Mouse (Mus musculus) left cerebral cortex, adult 9 months (tissue): Measurements from ENCODE around the gene Slc25a10.

Experiments used
- DNase-seq, 2 experiments: peaks; one replicate each; pipeline ENCODE4 v3.0.0; 2022; ENCODE audit warnings: low spot score in 2 of 2

Slc25a10 gene

DNA sequence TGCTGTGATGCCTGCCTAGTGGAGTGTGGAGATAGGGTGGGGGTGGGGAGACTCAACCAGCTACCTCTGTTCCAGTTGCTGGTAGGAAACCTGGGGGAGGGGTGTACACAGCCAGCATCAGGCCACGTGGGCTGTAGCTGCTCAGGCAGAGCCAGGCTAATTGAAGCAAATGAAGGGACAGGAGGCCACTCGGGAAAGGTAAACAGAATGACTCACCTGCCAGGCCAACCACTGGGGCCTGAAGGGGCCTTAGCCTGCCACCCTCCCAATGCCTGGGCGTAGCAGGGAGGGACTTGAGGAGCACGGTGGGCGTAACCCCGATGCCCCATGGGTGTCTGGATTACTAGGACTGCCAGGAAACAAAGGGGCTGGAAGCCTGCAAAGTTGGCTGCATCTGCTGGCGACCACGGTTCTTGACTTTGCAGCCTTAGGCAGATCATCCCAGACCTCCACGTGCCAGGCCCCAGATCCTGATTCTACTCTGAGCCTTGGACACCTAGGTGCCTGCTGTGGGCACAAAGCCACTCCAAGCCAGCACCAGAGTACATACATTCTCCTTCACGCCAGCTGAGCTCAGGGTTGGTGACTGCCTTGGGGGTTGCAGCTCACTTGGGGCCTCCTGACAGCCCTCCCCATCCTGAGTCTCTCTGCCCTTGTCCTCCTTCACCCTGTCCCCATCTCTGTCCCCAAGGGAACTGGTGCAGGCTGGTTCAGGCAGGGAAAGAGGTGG is 47.8 kb downstream of the Slc25a10 start:
- DNase-seq, result no peak

DNA sequence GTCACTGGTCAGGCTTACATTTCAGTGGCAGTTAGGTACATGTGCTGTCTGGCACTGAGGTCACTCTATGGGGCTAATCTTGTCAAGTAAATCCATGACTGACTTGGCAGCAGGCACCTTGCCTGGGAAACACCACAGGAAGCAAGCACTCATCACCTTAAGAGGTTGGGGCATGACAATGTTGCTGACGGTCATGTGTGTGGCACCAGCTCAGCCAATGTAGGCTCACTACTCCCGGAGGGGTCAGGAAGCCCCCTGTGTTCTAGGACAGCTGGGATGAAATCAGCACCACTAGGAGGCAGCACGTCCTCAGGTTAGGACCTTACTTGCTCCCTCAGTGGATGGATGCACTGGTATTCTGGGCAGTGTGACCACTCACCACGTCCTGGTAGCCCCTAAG is 50.3 kb downstream of the Slc25a10 start:
- no peak for DNase-seq

DNA sequence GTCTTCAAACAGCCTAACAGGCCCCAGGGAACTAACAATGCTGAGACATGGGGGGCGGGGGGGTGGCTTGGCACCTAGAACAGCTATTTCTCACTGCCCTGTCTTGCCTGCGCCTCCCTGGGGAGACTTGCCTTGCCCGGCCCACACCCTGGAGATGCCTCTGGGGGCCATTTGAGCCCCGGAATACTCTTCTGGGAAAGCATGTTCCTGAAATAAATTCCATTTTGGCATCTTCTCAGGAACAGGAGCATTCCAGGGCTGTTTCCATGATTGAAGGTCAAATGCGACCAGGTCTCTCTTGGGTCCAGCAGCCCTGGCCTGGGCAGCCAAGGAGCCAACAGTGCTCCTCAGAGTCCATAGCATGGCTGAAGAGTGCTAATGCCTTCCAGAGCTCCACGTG is 50.7 kb downstream of the Slc25a10 start:
- DNase-seq, result no peak

DNA sequence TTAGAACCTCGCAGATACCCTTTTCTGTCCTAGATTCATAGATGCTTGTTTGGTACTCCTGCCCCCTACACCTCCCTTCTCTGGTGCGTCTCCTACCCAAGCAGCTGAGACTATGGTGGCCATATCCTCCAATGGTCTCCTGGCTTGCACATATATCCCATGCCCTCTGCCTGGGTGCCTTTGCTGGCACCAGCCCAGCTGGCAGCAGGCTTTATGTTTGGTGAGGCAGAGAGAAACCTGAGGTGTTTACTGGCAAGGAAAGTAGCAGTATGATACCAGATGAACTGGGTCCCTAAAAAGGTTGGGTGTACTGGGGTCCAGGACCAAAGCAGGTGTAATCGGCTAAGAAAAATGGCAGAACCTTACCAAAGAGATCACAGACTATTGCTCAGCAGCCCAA is 54.3 kb downstream of the Slc25a10 start:
- no peak for DNase-seq

DNA sequence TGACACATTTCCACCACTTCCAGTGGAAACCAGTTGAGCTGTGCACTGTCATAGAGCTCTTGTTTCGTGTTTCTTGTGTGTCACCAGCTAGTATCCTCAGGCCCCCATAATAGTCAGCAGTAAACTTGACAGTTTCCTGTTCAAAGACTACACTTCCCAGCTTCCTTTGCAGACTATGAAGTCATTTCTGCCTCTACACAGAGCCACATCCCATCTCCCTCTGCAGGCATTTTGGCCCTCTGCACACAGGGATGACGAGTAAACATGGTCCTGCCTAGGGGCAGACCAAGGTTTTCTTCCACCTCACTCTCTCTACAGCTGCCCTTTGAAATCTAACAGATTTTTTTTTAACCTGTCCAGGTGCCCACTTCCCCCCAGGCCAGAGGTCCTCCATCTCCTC is 55.8 kb downstream of the Slc25a10 start:
- DNase-seq, result no peak

DNA sequence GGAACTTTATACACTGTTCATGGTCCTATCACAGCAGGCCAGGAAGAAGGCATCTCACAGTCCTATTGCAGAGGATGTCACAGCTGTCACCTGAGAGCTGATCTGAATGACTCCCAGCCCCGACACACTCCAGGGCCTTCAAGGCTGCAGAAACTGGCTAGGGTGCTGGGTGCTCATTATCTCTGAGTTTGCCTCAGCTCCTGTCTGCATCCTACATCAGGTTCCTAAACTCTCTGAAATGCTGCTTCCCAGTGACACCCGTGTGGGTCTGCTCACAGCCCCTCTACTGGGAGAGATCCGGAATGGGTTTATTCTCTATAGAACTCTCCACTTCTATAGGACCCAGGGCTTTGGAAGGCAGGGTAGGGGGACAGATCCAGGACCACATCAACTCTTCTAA is 56.6 kb downstream of the Slc25a10 start:
- DNase-seq, result no peak

DNA sequence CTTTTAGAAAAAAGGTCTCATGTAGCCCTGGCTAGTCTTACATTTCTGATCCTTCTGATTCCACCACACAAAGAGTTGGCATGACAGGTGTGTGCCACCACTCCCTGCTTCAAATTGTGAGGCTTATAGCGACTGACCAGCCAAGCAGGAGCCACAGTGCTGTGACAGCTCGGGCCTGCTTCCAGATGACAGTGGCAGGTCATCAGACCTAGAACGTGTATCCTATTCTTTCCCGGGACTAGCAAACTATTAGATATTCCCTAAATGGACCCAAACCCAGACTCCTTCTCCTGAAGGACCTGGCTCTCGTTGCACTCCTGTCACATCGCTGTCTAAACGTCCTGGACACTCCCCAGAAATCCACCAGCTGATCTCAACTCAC is 57.1 kb downstream of the Slc25a10 start:
- no peak for DNase-seq
